Mouse (Mus musculus) lung, embryonic 15.5 days (tissue): ENCODE results near the gene Gm21885. TPM values are rescaled to one million over a fixed set of nuclear protein-coding genes. Genes with fewer than 3 reads are reported as not detected.

Source experiments
- polyA plus RNA-seq: library from polyadenylated mRNA; unstranded; fragments of >200 nt; fragmentation: Nextera tagmentation; extraction: Ambion mirVana; gene quantifications from 2 replicates; pipeline ENCODE4 v1.2.1, GENCODE M21; 2015

Gene Gm21885
- polyA plus RNA-seq, 1 experiment from 2014 or later: not detected

Other genes with a start within 250 kb of the Gm21885 start
- gene Tob1, start 70.4 kb upstream of the Gm21885 start, polyA plus RNA-seq: 26.1 and 26.5 TPM in 2 replicates
- 1.2 and 1.5 TPM in 2 replicates for gene Wfikkn2, start 35.9 kb upstream of the Gm21885 start, polyA plus RNA-seq
- 107 TPM in 2 replicates for gene Luc7l3, start 40.1 kb downstream of the Gm21885 start, polyA plus RNA-seq
- gene Ankrd40, start 46.1 kb downstream of the Gm21885 start, polyA plus RNA-seq: 25.5 and 25.6 TPM in 2 replicates
- gene Abcc3, start 111.1 kb downstream of the Gm21885 start, polyA plus RNA-seq: 5.3 TPM in 2 replicates
- gene Cacna1g, start 192.3 kb downstream of the Gm21885 start, polyA plus RNA-seq: 7.3 and 7.7 TPM in 2 replicates
- 0.06 and 0.31 TPM in 2 replicates for gene Spata20, start 204.3 kb downstream of the Gm21885 start, polyA plus RNA-seq
- gene Epn3, start 218.1 kb downstream of the Gm21885 start, polyA plus RNA-seq: 16.8 and 17.3 TPM in 2 replicates
- gene Mycbpap, start 239.9 kb downstream of the Gm21885 start, polyA plus RNA-seq: 4.6 and 5.4 TPM in 2 replicates